Mouse (Mus musculus): ENCODE measurements around the gene Zglp1. TPM values are rescaled to one million over a fixed set of nuclear protein-coding genes. Genes with fewer than 3 reads are reported as not detected.
A peak's percentile ranks its signal among the peaks of the same experiment; 100 is the strongest.

Zglp1 gene
- total and polyA plus RNA-seq, 3 experiments = 1.1 to 8.0 TPM; not detected in 1

GRCm38 (mm10) chr9:21073044-21073840 lies 6.3 kb upstream of the Zglp1 start, which contains the start of the genes Gm49373 and Fdx1l:
Gene Gm49373 (minus strand): TSS chr9:21073096.
Gene Fdx1l (minus strand): TSS chr9:21073614.
- peaks cover 19 to 27% of the 10 kb centered on the region in 2 experiments for H3K36me3 ChIP-seq (ENCODE audit: control insufficient read depth in 1 of 2, insufficient read depth in 2 of 2, low read length in 2 of 2)
- H3K4me3 ChIP-seq (ENCODE audit: control insufficient read depth in 1 of 2, insufficient read depth in 1 of 2, low read depth in 2 of 2, low read length in 2 of 2) = peak within 1 kb of the TSS; percentile 54 to 62
- peaks cover 35% of the 10 kb centered on the region for H3K79me2 ChIP-seq (ENCODE audit: control insufficient read depth, insufficient read depth, low read length, poor library complexity)
- no peaks in the 10 kb centered on the region for H3K9me3 ChIP-seq (replicated peaks; ENCODE audit: insufficient read depth, low read length)
- no peaks in the 10 kb centered on the region for H3K27me3 ChIP-seq (ENCODE audit: control insufficient read depth in 1 of 2, insufficient read depth in 2 of 2, low read length in 2 of 2)
- peaks cover 9 to 17% of the 10 kb centered on the region in 2 experiments; a peak in 3 of 4 replicates for H3K4me1 ChIP-seq (ENCODE audit: control insufficient read depth in 1 of 2, insufficient read depth in 2 of 2, low read length in 2 of 2)
- H3K9ac ChIP-seq (ENCODE audit: control insufficient read depth, low read depth, low read length, poor library complexity, severe bottlenecking) = peak within 1 kb of the TSS; percentile 68
- peak; percentile 99 for DNase-seq (ENCODE audit: low read depth, low spot score)
- H3K27ac ChIP-seq (ENCODE audit: control insufficient read depth, low read depth, low read length) = peak within 1 kb of the TSS; percentile 57
- peak; percentile 97 for TF ChIP-seq POLR2AphosphoS5 (IDR thresholded peaks at IDR 0.05; ENCODE audit: borderline replicate concordance, low read depth, low read length)
- peak; percentile 97; the same call in 1 of the 2 replicates for TF ChIP-seq UBTF (IDR thresholded peaks at IDR 0.05; ENCODE audit: borderline replicate concordance, insufficient read depth, low read depth, low read length)
- no peak; the same call in none of the 2 replicates for TF ChIP-seq SMC3 (IDR thresholded peaks at IDR 0.05; ENCODE audit: low read depth, low read length)
- peak; percentile 97 for TF ChIP-seq HCFC1 (IDR thresholded peaks at IDR 0.05; ENCODE audit: low read depth, low read length)
- peak; percentile 67 for TF ChIP-seq MYB (IDR thresholded peaks at IDR 0.05; ENCODE audit: low read depth, low read length)
- peak; percentile 91 for TF ChIP-seq TBP (IDR thresholded peaks at IDR 0.05; ENCODE audit: low read depth, low read length)
- peak; percentile 88 for TF ChIP-seq ETS1 (IDR thresholded peaks at IDR 0.05; ENCODE audit: low read depth, low read length)
- peak; percentile 33; the same call in 1 of the 2 replicates for TF ChIP-seq GATA1 (IDR thresholded peaks at IDR 0.05; ENCODE audit: low read depth, low read length)
- peak; percentile 66 for TF ChIP-seq NRF1 (IDR thresholded peaks at IDR 0.05; ENCODE audit: insufficient read depth, low read depth, low read length, poor library complexity, severe bottlenecking)
- TF ChIP-seq TAL1 (IDR thresholded peaks at IDR 0.05; ENCODE audit: low read length) = no peak
- TF ChIP-seq JUND (IDR thresholded peaks at IDR 0.05; ENCODE audit: low read depth, low read length) = peak; percentile 86; the same call in 1 of the 2 replicates
- TF ChIP-seq CHD1 (IDR thresholded peaks at IDR 0.05; ENCODE audit: low read depth, low read length) = peak; percentile 96
- peak; percentile 100 for TF ChIP-seq POLR2AphosphoS2 (IDR thresholded peaks at IDR 0.05; ENCODE audit: low read length)
- TF ChIP-seq BHLHE40 (IDR thresholded peaks at IDR 0.05; ENCODE audit: borderline replicate concordance, low read depth, low read length) = peak; percentile 97
- TF ChIP-seq TCF12 (IDR thresholded peaks at IDR 0.05; ENCODE audit: low read depth, low read length) = peak; percentile 89
- TF ChIP-seq ZNF384 (IDR thresholded peaks at IDR 0.05; ENCODE audit: low read depth, low read length) = no peak
- TF ChIP-seq MEF2A (IDR thresholded peaks at IDR 0.05; ENCODE audit: extremely low read depth, insufficient replicate concordance, low read depth, low read length, poor library complexity, severe bottlenecking) = peak; percentile 69; the same call in 1 of the 2 replicates
- peak; percentile 100 for TF ChIP-seq MYC (IDR thresholded peaks at IDR 0.05; ENCODE audit: low read depth, low read length)
- TF ChIP-seq GABPA (IDR thresholded peaks at IDR 0.05; ENCODE audit: low read depth, low read length) = peak; percentile 82; the same call in 1 of the 2 replicates
- peak; percentile 91 for TF ChIP-seq CHD2 (IDR thresholded peaks at IDR 0.05; ENCODE audit: low read length)
- no peak for TF ChIP-seq CTCF (IDR thresholded peaks at IDR 0.05 in 2 of 3, conservative IDR thresholded peaks at IDR 0.05 in 1 of 3; ENCODE audit: control insufficient read depth in 1 of 3, insufficient read depth in 1 of 3, low read depth in 2 of 3, low read length in 3 of 3, poor library complexity in 1 of 3, severe bottlenecking in 1 of 3)
- peak; percentile 100 for TF ChIP-seq ELF1 (IDR thresholded peaks at IDR 0.05; ENCODE audit: low read depth, low read length)
- peak; percentile 98 for TF ChIP-seq NELFE (IDR thresholded peaks at IDR 0.05; ENCODE audit: low read depth, low read length)
- peak; percentile 94 for TF ChIP-seq MAZ (IDR thresholded peaks at IDR 0.05; ENCODE audit: low read depth, low read length)
- peak; percentile 94; the same call in 1 of the 2 replicates for TF ChIP-seq E2F4 (IDR thresholded peaks at IDR 0.05; ENCODE audit: borderline replicate concordance, low read depth, low read length)
- peak; percentile 99 for TF ChIP-seq USF1 (IDR thresholded peaks at IDR 0.05; ENCODE audit: low read depth, low read length)
- peak in 1 of 2 experiments; percentile 77; a peak in 2 of 4 replicates for TF ChIP-seq EP300 (IDR thresholded peaks at IDR 0.05; ENCODE audit: low read depth in 1 of 2, low read length in 2 of 2)
- peak; percentile 98 for TF ChIP-seq ZKSCAN1 (IDR thresholded peaks at IDR 0.05; ENCODE audit: low read depth, low read length)
- peak; percentile 77; the same call in 1 of the 2 replicates for TF ChIP-seq MAFK (IDR thresholded peaks at IDR 0.05; ENCODE audit: borderline replicate concordance, low read depth, low read length)
- peak; percentile 86 for TF ChIP-seq RCOR1 (IDR thresholded peaks at IDR 0.05; ENCODE audit: low read depth, low read length)
- TF ChIP-seq POLR2A (IDR thresholded peaks at IDR 0.05; ENCODE audit: control insufficient read depth in 1 of 2, insufficient read depth in 1 of 2, low read depth in 1 of 2, low read length in 2 of 2, poor library complexity in 1 of 2) = peak in 1 of 2 experiments; percentile 99; a peak in 2 of 4 replicates
- peak; percentile 92 to 98 for TF ChIP-seq USF2 (IDR thresholded peaks at IDR 0.05; ENCODE audit: borderline replicate concordance in 1 of 2, insufficient read depth in 1 of 2, low read depth in 1 of 2, low read length in 2 of 2)
- no peak for TF ChIP-seq RAD21 (IDR thresholded peaks at IDR 0.05; ENCODE audit: low read depth, low read length)
- TF ChIP-seq ZC3H11A (IDR thresholded peaks at IDR 0.05; ENCODE audit: low read depth, low read length) = 0 out of 2 replicates have a peak, but pooled peaks have one; percentile 6

All from MEL (cell line).